Mouse (Mus musculus) stomach, postnatal 0 days (tissue): Measurements from ENCODE around the gene Gata5.

ENCODE experiments used
- CTCF ChIP-seq: IDR thresholded peaks from 2 replicates; pipeline ENCODE4 v1.5.1; 2016; ENCODE audit warnings: antibody characterized with exemption, low read depth, mild to moderate bottlenecking, moderate library complexity
- EP300 ChIP-seq: optimal IDR thresholded peaks from 2 replicates; pipeline ENCODE3; 2016; ENCODE audit warnings: antibody characterized with exemption

DNA sequence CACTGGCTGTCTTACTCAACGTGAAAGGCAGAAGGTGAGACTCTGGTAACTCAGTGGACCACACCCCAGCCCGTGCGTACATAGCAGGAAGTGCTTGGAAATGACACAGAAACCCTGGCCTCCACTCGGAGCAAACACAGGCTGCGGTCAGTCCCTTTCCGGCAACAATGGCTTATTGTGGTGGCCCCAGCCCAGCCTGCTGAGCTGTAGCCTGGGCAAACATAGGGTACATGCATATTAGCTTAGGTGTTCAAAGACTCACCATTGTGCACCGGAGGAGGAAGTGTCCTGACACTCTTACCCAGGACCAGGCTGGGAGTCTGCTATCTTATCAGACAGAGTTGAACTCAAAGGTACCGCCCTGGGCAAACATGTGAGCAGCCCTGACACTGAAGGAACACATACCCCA lies 57.6 kb downstream of the Gata5 start:
- no peak for TF ChIP-seq CTCF
- no peak for TF ChIP-seq EP300
